Mouse (Mus musculus): ENCODE data around the gene Lman2.

Lman2 gene

GRCm38 (mm10) chr13:55362453-55363060 lies at the start of gene Lman2:
TSS of gene Lman2 (minus strand) at chr13:55362783.
- peak; percentile 96 for DNase-seq (ENCODE audit: low read depth, low spot score)

DNA sequence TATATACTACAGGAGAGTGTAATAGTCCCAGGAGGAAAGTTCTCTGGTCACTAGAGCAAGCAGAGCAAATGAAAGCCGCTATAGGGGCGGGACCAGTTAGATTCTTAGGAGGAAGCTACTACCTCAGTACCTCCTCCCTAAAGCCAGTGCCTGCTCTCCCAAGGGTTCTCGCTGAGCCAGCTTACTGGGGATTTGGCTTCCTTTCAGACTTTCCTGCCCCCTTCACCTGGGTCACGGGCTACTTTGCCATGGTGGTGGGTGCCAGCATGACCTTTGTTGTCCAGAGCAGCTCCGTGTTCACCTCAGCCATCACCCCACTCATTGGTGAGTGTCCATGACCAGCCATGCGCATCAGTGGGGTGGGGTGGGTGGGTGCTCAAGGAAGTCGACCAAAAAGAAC lies 49.2 kb upstream of the Lman2 start:
- DNase-seq (ENCODE audit: low read depth, low spot score), result no peak

DNA sequence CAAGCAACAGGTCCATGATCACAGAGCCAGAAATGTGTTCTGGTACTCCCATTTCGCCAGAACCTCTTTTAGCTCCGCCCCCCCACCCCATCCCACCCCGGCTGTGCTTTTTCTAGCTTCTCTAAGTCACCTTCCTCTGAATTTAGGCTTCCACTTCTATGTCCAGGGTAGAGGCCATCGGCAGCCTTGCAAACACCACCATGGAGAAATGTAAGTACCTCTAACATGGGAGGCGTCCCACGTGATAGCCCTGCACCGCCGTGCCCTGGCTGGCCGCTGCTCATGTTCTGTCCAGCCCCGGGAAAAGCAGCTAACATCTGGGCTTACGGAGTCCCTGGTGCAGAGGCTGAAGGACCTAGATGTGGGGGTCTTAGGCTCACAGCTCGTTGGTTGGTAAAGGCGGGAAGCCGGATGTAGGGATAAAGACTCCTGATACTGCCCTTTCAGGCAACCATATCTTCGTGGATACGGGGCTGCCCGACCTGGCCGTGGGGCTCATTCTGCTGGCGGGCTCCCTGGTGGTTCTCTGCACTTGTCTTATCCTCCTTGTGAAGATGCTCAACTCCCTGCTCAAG lies 46.0 kb upstream of the Lman2 start:
- DNase-seq (ENCODE audit: low read depth, low spot score), result no peak

DNA sequence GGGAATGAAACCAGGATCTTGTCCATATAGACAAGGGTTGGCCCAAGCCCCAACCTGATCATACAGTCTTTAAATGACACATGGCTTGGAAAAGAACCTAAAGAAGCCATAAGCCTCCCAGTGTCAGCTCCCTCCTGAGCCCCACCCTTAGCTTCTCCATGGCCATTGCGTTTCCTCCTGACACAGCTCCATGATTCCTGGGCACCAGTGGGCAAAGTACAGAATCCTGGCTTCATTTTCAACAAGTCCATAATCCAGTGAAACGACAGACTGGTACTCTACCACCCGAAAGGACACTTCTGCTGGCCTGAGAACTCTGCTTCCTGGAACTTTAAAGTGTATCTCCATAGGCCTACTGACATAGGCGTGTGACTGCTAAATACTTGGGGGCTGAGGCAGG lies 44.8 kb upstream of the Lman2 start:
- DNase-seq (ENCODE audit: low read depth, low spot score), result no peak

GRCm38 (mm10) chr13:55405783-55406390 lies 43.3 kb upstream of the Lman2 start:
- no peak for DNase-seq (ENCODE audit: low read depth, low spot score)

GRCm38 (mm10) chr13:55404853-55405782 lies 42.5 kb upstream of the Lman2 start:
- DNase-seq (ENCODE audit: low read depth, low spot score), result peak; percentile 92

- DNase-seq (ENCODE audit: low read depth, low spot score), result no peak
Measured at GRCm38 (mm10) chr13:55403935-55404852, 41.6 kb upstream of the Lman2 start.

DNA sequence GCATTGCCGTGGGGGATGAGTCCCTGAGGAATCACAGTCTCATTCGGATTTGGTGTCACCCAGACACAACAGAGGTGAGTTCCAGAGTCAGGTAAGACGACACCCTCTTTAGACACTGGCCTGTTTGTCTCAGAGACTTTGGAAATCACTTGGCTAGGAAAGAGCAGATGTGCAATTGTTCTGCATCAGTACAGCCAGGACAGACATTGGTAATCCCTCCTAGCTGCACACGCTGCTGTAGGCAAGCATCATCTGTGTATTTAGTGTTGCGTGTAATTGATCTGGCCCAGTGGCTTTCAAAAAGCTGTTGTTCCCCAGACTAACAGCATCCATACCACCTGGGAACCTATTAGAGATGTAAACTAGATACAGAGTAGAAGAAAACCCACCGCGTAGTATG lies 40.7 kb upstream of the Lman2 start:
- no peak for DNase-seq (ENCODE audit: low read depth, low spot score)

- DNase-seq (ENCODE audit: low read depth, low spot score), result no peak
Measured at GRCm38 (mm10) chr13:55400039-55400346, 37.4 kb upstream of the Lman2 start.

DNA sequence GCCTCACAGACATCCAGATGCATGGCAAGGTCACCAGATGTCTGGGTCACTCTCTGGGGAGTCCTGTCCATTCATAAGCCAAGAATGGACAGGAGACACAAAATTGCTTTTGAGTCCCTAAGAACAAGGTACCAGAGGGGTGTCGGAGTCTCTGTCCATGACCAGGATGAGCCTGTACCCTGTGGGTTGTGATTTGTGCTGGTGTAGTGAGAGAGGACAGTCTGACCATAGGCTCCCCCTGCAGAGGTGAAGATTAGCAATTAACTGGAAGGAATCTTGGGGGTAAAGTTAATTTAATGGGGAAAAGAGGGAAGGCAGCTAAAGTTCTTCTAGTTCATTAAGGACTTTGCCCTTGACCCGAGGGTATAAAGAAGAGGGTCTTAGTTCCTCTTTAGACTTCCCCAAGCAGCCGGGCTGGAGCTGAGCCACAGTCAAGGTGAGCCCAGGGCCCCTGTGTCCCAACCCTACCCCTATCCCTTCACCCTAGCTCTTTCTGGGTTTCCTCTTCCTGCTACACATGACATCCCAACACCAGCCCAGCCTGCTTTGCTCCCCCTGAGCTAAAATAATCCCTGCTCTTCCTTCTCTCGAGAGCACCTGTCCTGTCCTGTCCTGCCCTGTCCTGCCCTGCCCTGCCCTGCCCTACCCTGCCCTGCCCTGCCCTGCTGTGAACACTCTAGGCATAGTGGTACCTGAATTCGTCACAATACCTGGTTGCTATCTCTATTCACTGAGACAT lies 36.9 kb upstream of the Lman2 start:
- no peak for DNase-seq (ENCODE audit: low read depth, low spot score)

DNA sequence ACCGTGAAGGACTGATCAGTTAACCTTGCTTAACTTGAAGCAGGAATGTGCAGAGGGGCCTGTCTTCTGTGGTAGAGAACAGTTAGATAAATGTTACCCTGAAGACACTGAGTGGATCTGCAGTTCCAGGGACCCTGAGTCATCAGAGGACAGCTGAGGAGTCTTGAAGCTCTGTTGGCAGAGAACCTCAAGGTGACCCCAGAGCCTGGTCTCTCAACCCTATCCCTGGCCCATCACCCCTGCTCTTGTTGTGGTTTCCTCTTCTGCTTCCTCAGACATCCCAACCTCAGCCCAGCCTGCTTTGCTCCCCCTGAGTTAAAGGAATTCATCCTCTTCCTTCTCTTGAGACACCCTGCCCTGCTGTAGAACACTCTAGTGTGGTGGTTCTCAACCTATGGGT lies 35.5 kb upstream of the Lman2 start, which contains the start of gene Slc34a1:
TSS of gene Slc34a1 (plus strand) at position 100 of the 400 bp plus-strand sequence.
- DNase-seq (ENCODE audit: low read depth, low spot score), result no peak

DNA sequence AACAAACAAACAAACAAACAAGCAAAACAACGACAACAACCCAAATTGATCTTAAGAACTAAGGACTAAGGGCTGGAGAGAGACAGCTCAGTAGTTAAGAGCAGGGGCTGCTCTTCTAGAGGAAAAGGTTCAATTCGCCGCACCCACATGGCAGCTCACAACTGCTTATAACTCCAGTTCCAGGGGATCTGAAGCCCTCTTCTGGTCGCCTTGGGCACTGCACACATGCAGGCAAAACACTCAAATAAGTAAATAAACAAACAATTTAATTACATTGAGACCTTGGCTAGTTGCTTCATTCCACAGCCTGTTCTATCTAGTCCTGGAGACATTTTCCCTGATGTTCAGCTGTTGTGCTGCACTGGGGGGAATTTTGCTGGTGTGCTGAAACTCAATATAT lies 30.4 kb upstream of the Lman2 start:
- DNase-seq (ENCODE audit: low read depth, low spot score), result peak; percentile 65

GRCm38 (mm10) chr13:55391626-55392029 lies 29.0 kb upstream of the Lman2 start:
- no peak for DNase-seq (ENCODE audit: low read depth, low spot score)

GRCm38 (mm10) chr13:55390644-55391043 lies 28.1 kb upstream of the Lman2 start:
- DNase-seq (ENCODE audit: low read depth, low spot score), result no peak

DNA sequence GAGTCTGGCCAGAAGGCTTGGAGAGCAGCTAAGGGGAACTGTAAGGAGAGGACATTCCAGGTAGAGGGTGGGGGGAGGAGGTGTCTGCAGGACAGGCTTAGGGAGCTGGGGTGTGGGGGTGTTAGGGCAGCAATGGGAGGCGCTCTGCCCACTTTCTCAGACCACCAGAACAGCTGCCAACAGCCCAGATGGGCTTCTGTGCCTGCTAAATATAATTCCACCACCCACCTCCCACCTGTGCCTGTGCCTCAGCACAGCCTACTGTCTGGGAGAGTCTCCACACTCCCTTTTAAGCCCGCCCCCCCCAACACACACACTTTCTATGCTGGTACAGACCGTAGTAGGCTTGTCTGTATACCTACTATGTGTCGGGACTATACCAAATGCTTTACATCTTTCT lies 19.2 kb upstream of the Lman2 start:
- DNase-seq (ENCODE audit: low read depth, low spot score), result no peak

DNA sequence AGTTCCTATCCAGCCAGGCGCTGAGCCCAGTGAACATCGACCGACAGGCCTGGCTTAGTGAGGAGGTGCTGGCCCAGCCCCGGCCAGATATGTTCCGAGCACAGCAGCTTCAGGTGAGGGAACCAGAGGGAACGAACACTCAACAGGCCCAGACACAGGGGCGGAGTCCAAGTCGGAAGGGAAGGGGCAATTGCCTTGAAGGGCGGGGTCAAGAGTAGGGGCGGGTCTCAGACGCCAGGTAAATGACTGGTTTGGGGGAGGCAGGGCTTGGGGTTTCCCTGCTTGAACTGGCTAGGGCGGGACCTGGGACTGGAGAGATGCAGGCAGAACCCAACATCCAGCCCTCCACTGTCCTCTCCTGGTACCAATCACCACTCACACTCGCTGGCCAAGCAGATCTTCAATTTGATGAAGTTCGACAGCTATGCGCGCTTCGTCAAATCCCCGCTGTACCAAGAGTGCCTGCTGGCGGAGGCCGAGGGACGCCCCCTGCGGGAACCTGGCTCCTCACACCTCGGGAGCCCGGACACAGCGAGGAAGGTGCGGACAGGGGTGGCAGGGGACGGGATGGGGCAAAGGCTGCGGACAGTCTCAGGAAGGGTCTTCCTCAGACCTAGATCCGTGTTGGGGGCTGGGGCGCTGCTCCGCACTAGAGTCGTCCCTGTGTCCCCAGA lies 16.5 kb upstream of the Lman2 start:
- DNase-seq (ENCODE audit: low read depth, low spot score), result no peak

GRCm38 (mm10) chr13:55375877-55376276 lies 13.3 kb upstream of the Lman2 start:
- DNase-seq (ENCODE audit: low read depth, low spot score), result no peak

DNA sequence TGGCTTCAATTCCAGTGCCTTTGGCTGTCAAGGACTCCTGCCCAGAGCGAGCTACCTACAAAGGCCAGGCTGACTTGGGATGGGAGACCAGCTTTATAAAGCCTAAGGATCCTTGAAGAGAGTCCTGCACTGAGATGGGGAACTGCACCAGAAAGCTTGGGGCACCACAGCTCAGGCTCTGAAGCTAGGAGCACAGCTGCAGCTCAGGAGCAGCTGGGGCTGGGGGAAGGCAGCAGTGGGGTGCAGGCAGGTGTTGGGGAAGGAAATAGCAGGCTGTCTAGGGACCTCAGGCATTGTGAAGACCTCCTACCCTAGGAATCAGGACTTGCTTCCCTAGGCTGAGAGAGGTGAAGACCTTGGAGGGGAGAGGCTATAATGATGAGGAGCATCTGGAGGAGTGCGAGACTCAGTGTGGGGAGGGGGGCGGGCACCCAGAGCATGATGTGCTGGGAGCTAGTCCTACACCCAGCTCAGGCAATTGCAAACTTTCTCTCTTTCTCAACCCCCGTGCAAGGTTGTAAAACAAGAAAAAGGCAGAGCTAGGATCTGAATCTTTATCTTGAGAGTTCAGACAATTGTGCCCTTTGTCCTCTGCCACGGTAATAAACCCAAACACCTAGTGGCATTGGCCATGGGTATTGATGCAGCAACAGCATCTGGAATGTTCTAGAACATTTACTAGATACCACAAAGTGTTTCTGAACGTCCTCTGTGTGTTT lies 11.8 kb upstream of the Lman2 start:
- DNase-seq (ENCODE audit: low read depth, low spot score), result no peak

- no peak for DNase-seq (ENCODE audit: low read depth, low spot score)
Measured at GRCm38 (mm10) chr13:55371740-55372139, 9.2 kb upstream of the Lman2 start.
